Mouse (Mus musculus) hindbrain, embryonic 11.5 days (tissue): Measurements from ENCODE around the gene Mavs. TPM values are rescaled to one million over a fixed set of nuclear protein-coding genes. Genes with fewer than 3 reads are reported as not detected.

Experiments used
- ATAC-seq: fragments of 200-750 bp; cut with Nextera tagmentation; 2 replicates; pipeline ENCODE4 v1.8.0; 2017; ENCODE audit warnings: mild to moderate bottlenecking, moderate TSS enrichment, moderate library complexity; ENCODE audit not compliant: low FRiP score
- DNase-seq: peaks from one replicate; pipeline ENCODE4 v3.0.0-alpha.2; 2015; ENCODE audit warnings: low spot score
- H3K27ac ChIP-seq: fragments of 300-500 bp; sonication (generic); 2 replicates; pipeline ENCODE4 v1.5.1; 2014; ENCODE audit warnings: mild to moderate bottlenecking, low read depth, low read length
- H3K27me3 ChIP-seq: fragments of 300-500 bp; sonication (generic); 2 replicates; pipeline ENCODE4 v1.6.1; 2014; ENCODE audit warnings: mild to moderate bottlenecking, low read length, moderate library complexity, mixed read lengths; ENCODE audit not compliant: control insufficient read depth, insufficient read depth
- H3K36me3 ChIP-seq: fragments of 300-500 bp; sonication (generic); 2 replicates; pipeline ENCODE4 v1.6.1; 2014; ENCODE audit warnings: mild to moderate bottlenecking, low read length, moderate library complexity, mixed read lengths; ENCODE audit not compliant: control insufficient read depth, insufficient read depth
- H3K4me1 ChIP-seq: fragments of 300-500 bp; sonication (generic); replicated peaks from 2 replicates; pipeline ENCODE4 v1.6.1; 2014; ENCODE audit warnings: low read length, mixed read lengths; ENCODE audit not compliant: control insufficient read depth, insufficient read depth
- H3K4me2 ChIP-seq: fragments of 300-500 bp; sonication (generic); replicated peaks from 2 replicates; pipeline ENCODE4 v1.6.1; 2014; ENCODE audit warnings: mild to moderate bottlenecking, low read depth, low read length
- H3K4me3 ChIP-seq: fragments of 300-500 bp; sonication (generic); 2 replicates; pipeline ENCODE4 v1.5.1; 2014; ENCODE audit warnings: low read depth, low read length
- H3K9ac ChIP-seq: fragments of 300-500 bp; sonication (generic); 2 replicates; pipeline ENCODE4 v1.6.1; 2014; ENCODE audit warnings: low read depth, low read length
- H3K9me3 ChIP-seq: fragments of 300-500 bp; sonication (generic); 2 replicates; pipeline ENCODE4 v1.6.1; 2016; ENCODE audit warnings: low read length; ENCODE audit not compliant: control insufficient read depth
- WGBS: fragments of 180-500 bp; shearing (Covaris S2); extraction: QIAGEN DNeasy Blood & Tissue Kit; methylation state at CpG from one replicate; pipeline ENCODE4 v1.1.7; 2014; 5-methylcytosine and 5-hydroxymethylcytosine counted together
- polyA plus RNA-seq: library from polyadenylated mRNA; unstranded; fragments of >200 nt; fragmentation: Nextera tagmentation; extraction: Ambion mirVana; gene quantifications from 2 replicates; pipeline ENCODE4 v1.2.1, GENCODE M21; 2014

The Mavs gene
- polyA plus RNA-seq, 1 experiment from 2014 or later, result 8.7 TPM

GRCm38 (mm10) chr2:131191005-131191390 is 42.9 kb upstream of the Mavs start:
- Histone ChIP-seq H3K27me3 (no peaks in the 10 kb centered on the region), H3K4me1 (peaks cover 10% of the 10 kb centered on the region), H3K4me2 (peak overlapping the region; percentile 23; the same call in 1 of the 2 replicates), H3K9me3 (no peaks in the 10 kb centered on the region), H3K36me3 (peaks cover 17% of the 10 kb centered on the region), H3K27ac (peak overlapping the region; percentile 89), H3K4me3 (no peak overlapping the region), H3K9ac (no peak overlapping the region)
- WGBS, result 67% methylated on average over 7 of the region's 7 CpGs
- no peak for ATAC-seq
- no peak for DNase-seq

GRCm38 (mm10) chr2:131196606-131197316 is 37.1 kb upstream of the Mavs start:
- Histone ChIP-seq H3K4me2 (no peak overlapping the region), H3K27me3 (no peaks in the 10 kb centered on the region), H3K9me3 (no peaks in the 10 kb centered on the region), H3K4me3 (no peak overlapping the region), H3K36me3 (peaks cover 20% of the 10 kb centered on the region), H3K27ac (no peak overlapping the region), H3K4me1 (no peaks in the 10 kb centered on the region), H3K9ac (no peak overlapping the region)
- no peak for ATAC-seq
- DNase-seq, result no peak
- WGBS, result 89% methylated on average over 16 of the region's 16 CpGs

GRCm38 (mm10) chr2:131200710-131201109 is 33.2 kb upstream of the Mavs start:
- Histone ChIP-seq H3K9me3 (no peaks in the 10 kb centered on the region), H3K27ac (no peak overlapping the region), H3K27me3 (no peaks in the 10 kb centered on the region), H3K4me1 (no peaks in the 10 kb centered on the region), H3K9ac (no peak overlapping the region), H3K36me3 (peaks cover 3% of the 10 kb centered on the region; the same call in 1 of the 2 replicates), H3K4me3 (no peak overlapping the region), H3K4me2 (no peak overlapping the region)
- 81% methylated on average over 2 of the region's 2 CpGs for WGBS
- no peak for ATAC-seq
- DNase-seq, result no peak

GRCm38 (mm10) chr2:131201262-131201661 is 32.6 kb upstream of the Mavs start:
- H3K36me3 ChIP-seq, result peaks cover 3% of the 10 kb centered on the region; the same call in 1 of the 2 replicates
- H3K4me3 ChIP-seq, result no peak overlapping the region
- ATAC-seq (no peak), DNase-seq (no peak)
- no peaks in the 10 kb centered on the region for H3K9me3 ChIP-seq
- H3K9ac ChIP-seq, result no peak overlapping the region
- H3K4me2 ChIP-seq, result no peak overlapping the region
- WGBS, result 89% methylated on average over 3 of the region's 3 CpGs
- H3K27ac ChIP-seq, result no peak overlapping the region
- H3K27me3 ChIP-seq, result no peaks in the 10 kb centered on the region
- no peaks in the 10 kb centered on the region for H3K4me1 ChIP-seq

GRCm38 (mm10) chr2:131203816-131204409 is 29.9 kb upstream of the Mavs start:
- H3K4me2 ChIP-seq, result no peak overlapping the region

GRCm38 (mm10) chr2:131204410-131204981 is 29.4 kb upstream of the Mavs start:
- no peaks in the 10 kb centered on the region for H3K9me3 ChIP-seq
- H3K36me3 ChIP-seq, result no peaks in the 10 kb centered on the region
- no peak overlapping the region for H3K4me2 ChIP-seq
- DNase-seq (no peak), ATAC-seq (no peak)
- H3K4me3 ChIP-seq, result no peak overlapping the region
- H3K9ac ChIP-seq, result no peak overlapping the region
- no peaks in the 10 kb centered on the region for H3K4me1 ChIP-seq
- WGBS, result 64% methylated on average over 7 of the region's 7 CpGs
- H3K27ac ChIP-seq, result no peak overlapping the region
- H3K27me3 ChIP-seq, result no peaks in the 10 kb centered on the region

More at GRCm38 (mm10) chr2:131203816-131204409, 29.9 kb upstream of the Mavs start:
- no peaks in the 10 kb centered on the region for H3K4me1 ChIP-seq
- H3K9ac ChIP-seq, result no peak overlapping the region
- no peak overlapping the region for H3K4me3 ChIP-seq
- 89% methylated on average over 6 of the region's 6 CpGs for WGBS
- no peaks in the 10 kb centered on the region for H3K36me3 ChIP-seq
- H3K27me3 ChIP-seq, result no peaks in the 10 kb centered on the region
- H3K9me3 ChIP-seq, result no peaks in the 10 kb centered on the region
- DNase-seq (no peak), ATAC-seq (no peak)
- no peak overlapping the region for H3K27ac ChIP-seq

- Histone ChIP-seq H3K9me3 (no peaks in the 10 kb centered on the region), H3K9ac (no peak overlapping the region), H3K4me3 (no peak overlapping the region), H3K36me3 (no peaks in the 10 kb centered on the region), H3K4me2 (no peak overlapping the region), H3K27ac (no peak overlapping the region), H3K4me1 (no peaks in the 10 kb centered on the region), H3K27me3 (no peaks in the 10 kb centered on the region)
- ATAC-seq (no peak), DNase-seq (no peak)
- WGBS, result 90% methylated on average over 8 of the region's 8 CpGs
Observed at GRCm38 (mm10) chr2:131205521-131206182, 28.2 kb upstream of the Mavs start.

GRCm38 (mm10) chr2:131206778-131207177 is 27.1 kb upstream of the Mavs start, which contains the start of gene Ap5s1:
TSS of gene Ap5s1 (plus strand) at chr2:131207078.
- DNase-seq, result no peak
- H3K27ac ChIP-seq, result no peak within 1 kb of the TSS
- H3K9me3 ChIP-seq, result no peaks in the 10 kb centered on the region
- H3K36me3 ChIP-seq, result no peaks in the 10 kb centered on the region
- no peak for ATAC-seq
- H3K4me1 ChIP-seq, result 0 out of 2 replicates have a peak, but pooled peaks cover 4% of the 10 kb centered on the region
- H3K4me2 ChIP-seq, result no peak within 1 kb of the TSS
- H3K27me3 ChIP-seq, result no peaks in the 10 kb centered on the region
- H3K4me3 ChIP-seq, result no peak within 1 kb of the TSS
- 83% methylated on average over 4 of the region's 4 CpGs for WGBS
- no peak within 1 kb of the TSS for H3K9ac ChIP-seq
